Mouse (Mus musculus) kidney, adult 9 months (tissue): Measurements from ENCODE around the gene Fabp3.

ENCODE experiments used
- DNase-seq: peaks from one replicate; pipeline ENCODE4 v3.0.0; 2022

The Fabp3 gene

GRCm38 (mm10) chr4:130335867-130336266, 27.5 kb downstream of the Fabp3 start:
- no peak for DNase-seq

GRCm38 (mm10) chr4:130341691-130342090, 33.3 kb downstream of the Fabp3 start:
- DNase-seq, result peak; percentile 63

- no peak for DNase-seq
These were observed 41.3 kb downstream of the Fabp3 start for GRCm38 (mm10) chr4:130349666-130350065.

GRCm38 (mm10) chr4:130350690-130351422, 42.5 kb downstream of the Fabp3 start:
- no peak for DNase-seq

GRCm38 (mm10) chr4:130352588-130352987, 44.2 kb downstream of the Fabp3 start:
- DNase-seq, result peak; percentile 22

GRCm38 (mm10) chr4:130357946-130358345, 49.6 kb downstream of the Fabp3 start:
- no peak for DNase-seq

GRCm38 (mm10) chr4:130359486-130360237, 51.3 kb downstream of the Fabp3 start, which contains the start of the genes Zcchc17 and Snrnp40:
Gene Zcchc17, minus strand, starts transcription at chr4:130359943.
Gene Snrnp40, plus strand, starts transcription at chr4:130360132.
- peak; percentile 99 for DNase-seq

- DNase-seq, result no peak
These were observed 51.8 kb downstream of the Fabp3 start for GRCm38 (mm10) chr4:130360238-130360590.
